Mouse (Mus musculus): ENCODE data around the gene Apon.
A peak's percentile ranks its signal among the peaks of the same experiment; 100 is the strongest.
"Not testable (repeated sequence)": the region's sequence is repeated elsewhere in the genome, so short reads cannot be mapped to it uniquely, and the experiment has no call there.

Apon gene

DNA sequence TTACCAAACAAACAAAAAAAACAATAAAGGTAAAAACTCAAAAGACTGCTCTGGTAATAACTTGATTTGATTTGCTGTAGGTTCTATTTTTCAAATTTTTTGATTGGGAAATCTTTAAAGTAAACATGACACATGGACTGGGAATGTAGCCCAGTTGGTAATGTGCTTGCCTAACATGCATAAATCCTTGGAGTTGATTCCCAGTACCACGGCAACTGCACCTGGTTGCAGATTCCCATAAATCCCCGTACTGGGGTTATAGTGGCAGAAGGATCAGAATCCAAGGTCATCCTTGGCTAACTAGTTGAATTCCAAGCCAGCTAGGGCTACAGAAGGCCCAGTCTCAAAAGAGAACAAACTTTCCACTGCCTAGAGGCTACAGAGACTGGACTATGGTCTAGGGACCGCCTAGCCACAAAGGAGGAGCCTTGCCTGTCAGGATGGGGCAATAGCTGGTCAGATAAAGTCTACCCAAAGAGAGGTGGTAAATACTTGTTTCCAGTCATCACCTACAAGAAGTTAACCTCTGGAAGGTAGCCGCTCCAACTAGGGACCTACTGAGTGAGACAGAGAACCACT is at the start of gene Apon:
Gene Apon (plus strand): TSS at position 420 of the 579 bp plus-strand sequence.
- no peak for DNase-seq (ENCODE audit: extremely low spot score, low read depth, low spot score)

DNA sequence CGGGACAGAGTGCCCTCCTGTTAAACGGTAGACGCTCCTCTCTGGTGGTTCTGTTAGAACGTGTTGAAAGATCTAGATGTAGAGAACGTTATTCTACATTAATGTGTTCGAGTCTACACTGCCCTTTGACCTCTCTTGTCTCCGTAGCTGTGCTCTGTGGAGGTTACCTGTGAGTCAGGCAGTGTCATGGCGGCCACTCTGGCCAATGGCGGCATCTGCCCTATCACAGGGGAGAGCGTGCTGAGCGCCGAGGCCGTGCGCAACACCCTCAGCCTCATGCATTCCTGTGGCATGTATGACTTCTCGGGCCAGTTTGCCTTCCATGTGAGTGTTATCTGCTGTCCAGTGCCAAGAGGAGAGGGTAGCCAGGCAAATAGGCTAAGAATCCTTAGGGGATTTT is 49.0 kb upstream of the Apon start:
- DNase-seq (ENCODE audit: extremely low spot score, low read depth, low spot score): no peak

DNA sequence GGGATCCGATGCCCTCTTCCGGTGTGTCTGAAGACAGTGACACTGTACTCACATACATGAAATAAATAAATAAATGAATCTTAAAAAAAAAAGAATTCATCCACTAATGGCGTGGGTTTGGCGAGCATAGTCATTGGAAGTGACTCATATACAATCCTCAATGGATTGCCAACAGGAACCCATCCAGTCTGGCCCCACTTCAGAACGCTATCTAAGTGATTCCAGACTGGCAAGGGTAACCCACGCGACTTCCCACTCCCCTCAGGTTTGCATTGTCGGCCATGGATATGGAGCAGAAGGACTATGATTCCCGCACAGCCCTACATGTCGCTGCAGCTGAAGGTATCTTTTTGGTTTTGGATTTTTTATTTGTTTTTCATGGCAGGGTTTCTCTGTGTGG is 45.6 kb upstream of the Apon start:
- no peak for DNase-seq (ENCODE audit: extremely low spot score, low read depth, low spot score)

DNA sequence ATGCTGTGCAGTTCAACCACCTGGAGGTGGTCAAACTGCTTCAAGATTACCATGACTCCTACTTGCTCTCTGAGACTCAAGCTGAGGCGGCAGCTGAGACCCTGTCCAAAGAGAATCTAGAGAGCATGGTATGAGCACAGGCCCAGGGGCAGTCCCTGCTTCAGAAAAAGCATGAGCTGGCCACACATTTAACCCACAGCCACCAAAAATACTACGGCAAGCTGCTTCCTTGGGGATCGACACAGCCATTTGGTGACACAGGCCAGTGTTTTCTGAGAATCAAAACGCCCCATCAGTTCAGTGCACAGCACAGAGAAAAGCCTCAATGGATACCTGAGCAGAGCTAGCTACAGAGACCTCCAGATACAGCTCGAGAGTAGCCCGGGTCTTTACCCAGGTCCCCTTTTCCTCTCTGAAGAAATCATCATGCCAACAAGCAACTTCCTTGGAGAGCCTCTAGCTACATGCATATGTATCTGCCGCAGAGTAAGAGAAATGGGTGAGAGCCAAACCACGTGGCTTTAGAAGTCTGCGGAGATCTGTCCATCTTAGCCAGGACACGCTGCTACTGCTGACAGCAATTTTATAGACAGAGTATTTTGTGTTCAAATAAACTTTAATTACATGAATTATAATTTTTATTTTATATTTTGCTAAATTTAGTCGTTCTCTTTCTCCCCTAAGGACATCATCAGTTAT is 44.4 kb upstream of the Apon start:
- no peak for DNase-seq (ENCODE audit: extremely low spot score, low read depth, low spot score)

DNA sequence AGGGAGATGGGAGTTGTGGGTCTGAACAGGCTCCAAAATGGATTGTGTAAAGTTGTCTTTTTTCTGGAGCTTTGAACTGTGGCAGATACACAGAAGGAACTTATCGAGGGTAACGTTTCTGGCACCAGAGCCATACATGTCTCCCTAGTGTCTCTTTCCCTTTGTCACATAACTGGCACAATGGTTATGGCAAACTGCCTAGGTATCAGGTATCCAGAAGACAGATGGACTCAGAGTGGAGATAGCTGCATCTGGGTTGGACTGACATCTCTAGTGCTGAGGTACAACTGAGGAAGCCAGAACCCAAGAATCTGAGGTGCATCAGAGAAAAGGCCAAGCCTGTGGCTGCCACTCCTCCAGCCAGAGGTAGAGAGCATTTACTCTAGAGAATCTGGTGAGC is 43.8 kb upstream of the Apon start:
- DNase-seq (ENCODE audit: extremely low spot score, low read depth, low spot score): no peak

DNA sequence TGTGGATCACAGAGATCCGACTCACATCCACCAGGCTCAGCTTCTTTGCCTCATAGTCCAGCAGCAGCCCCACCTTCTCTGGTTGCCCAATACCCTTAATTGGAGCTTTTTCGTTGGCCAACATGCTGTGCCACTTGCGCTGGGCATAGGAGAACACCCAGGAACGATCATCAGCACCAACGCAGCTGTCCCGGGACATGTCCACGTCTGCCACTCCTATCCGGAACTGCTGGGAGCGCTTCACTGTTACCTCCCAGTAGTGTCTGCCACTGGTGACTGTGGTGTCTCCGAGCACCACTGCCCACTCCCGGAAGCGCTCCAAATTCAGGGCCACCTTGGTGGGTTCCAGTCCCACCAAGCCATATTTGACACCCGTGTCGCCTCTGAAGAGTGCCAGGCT is 42.9 kb upstream of the Apon start:
- no peak for DNase-seq (ENCODE audit: extremely low spot score, low read depth, low spot score)

DNA sequence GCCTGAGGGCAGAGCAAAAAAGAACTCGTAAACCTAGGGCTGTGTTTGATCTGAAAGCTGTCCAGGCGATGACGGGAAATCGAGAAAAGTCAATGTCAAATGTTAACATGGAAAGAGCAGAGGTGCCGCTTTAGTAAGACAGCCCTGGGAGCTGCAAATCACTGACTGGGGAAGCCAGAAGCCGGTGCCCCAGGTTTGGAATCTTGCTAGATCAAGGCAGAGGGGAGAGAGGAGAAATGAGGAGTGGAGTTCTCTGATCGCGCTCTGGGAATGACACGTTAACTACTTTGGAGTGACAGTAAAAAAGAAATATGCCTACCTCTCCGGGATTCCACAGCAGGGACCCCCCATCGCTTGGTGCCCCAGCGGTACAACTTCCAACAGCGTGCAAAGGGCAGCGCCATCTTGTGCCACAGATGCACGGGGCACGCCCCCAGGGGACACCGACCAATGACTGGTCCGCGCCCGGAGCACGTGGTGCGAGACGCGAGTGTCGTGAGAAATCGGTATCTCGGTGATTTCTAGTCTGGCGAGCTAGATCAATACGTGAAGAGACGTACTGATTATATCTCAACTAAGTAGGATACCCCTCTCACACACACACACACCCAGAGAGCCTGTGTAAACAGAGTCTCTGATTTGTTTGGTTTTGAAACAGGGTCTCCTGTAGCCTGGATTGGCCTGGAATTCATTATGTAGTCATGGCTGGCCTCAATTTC is 42.3 kb upstream of the Apon start, which contains the start of gene Spryd4:
Gene Spryd4 (minus strand): TSS at position 418 of the 719 bp plus-strand sequence.
- DNase-seq (ENCODE audit: extremely low spot score, low read depth, low spot score): peak; percentile 84

DNA sequence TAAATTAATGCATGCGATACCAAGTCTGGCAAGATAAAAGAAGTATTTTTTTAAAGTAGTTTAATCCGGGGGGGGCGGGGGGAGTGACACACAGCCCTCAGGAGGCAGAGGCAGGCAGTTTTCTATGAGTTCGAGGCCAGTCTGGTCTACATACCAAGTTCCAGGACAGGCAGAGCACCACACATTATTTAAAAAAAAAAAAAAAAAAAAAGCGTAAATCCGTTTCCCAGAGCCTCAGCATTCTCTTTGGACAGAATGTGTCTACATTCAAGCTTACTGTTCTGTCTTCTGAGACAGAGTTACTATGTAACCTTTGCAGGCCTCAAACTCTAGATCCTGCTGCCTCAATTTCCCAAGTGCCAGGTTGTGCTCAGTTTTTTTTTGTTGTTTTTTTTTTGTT is 41.7 kb upstream of the Apon start:
- DNase-seq (ENCODE audit: extremely low spot score, low read depth, low spot score): no peak

DNA sequence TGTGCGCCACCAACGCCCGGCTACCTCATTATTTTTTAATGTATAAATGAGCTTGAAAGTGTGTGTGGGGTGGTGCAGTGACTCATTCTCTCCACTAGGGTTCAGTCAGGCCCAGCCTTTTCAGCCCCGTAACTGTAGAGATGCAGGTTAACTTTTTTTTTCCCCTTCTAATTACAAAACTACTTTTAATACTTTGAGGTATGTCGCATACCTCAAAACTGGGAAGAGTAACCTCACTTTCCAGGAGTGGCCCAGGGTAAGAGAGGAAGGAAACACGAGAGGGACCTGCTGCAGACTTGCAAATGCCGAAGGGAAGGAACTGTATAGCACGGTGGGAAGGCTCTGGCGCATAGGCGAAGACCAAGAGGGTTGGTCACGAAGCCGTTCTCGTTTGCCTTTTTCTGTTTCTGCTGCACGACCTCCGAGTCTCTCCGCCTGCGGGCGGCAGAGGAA is 41.0 kb upstream of the Apon start:
- peak; percentile 84 for DNase-seq (ENCODE audit: extremely low spot score, low read depth, low spot score)

DNA sequence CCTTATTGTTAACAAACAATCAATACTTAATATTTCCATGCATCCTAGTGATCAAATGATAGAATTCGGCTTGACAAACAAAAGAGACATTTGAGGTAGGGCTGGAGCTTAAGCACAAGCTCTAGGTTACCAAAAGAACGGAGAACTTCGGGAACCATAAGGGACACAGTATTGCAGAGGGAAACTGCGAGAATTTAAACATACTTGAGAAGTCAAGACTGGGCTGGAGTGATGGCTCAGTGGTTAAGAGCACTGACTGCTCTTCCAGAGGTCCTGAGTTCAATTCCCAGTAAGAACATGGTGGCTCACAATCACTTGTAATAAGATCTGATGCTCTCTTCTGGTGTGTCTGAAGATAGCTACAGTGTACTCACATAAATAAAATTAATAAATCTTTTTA is 39.8 kb upstream of the Apon start:
- DNase-seq (ENCODE audit: extremely low spot score, low read depth, low spot score): not testable (repeated sequence)

DNA sequence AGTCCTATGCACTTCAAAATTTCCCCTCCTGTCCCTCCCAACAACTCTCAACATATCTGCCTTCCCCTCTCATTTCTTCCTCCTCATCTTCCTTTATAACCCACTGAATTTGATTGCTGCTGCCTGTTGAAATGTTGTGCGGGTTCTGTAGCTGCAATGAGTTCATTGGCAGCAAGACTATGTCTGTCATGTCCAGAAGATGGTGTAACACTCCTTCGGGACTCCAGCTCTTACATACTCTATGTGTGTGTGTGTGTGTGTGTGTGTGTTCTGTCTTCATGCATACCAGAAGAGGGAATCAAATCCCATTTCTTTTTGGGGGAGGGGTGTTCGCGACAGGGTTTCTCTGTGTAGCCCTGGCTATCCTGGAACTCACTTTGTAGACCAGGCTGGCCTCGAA is 38.9 kb upstream of the Apon start:
- no peak for DNase-seq (ENCODE audit: extremely low spot score, low read depth, low spot score)

DNA sequence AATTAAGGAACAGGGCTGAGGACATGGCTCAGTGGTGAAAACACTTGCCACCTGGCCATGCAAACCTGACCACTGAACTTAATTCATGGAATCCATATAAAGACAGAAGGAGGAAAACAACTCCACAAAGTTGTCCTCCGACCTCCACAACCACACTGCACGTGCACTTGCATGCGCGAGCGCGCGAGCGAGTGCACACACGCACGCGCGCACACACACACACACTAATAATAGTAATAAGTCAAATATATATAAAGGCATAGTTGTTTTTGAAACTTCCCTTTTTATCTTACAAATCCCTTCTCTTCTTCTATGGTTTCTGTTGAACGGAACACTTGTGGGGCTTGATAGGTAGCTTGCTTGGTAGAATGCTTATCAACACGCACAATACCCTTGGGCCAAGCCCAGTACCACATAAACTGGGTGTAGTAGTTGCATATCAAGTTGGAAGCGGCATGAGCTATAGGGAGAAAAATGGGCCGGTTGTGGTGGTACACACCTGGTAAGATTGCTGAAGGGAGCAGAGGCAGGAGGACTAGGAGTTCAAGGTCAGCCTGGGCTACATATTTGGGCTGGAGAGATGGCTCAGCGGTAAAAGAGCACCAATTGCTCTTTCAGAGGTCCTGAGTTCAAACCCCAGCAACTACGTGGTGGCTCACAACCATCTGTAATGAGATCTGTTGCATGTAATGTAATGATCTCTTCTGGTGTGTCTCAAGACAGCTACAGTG is 35.3 kb upstream of the Apon start:
- no peak for DNase-seq (ENCODE audit: extremely low spot score, low read depth, low spot score)

DNA sequence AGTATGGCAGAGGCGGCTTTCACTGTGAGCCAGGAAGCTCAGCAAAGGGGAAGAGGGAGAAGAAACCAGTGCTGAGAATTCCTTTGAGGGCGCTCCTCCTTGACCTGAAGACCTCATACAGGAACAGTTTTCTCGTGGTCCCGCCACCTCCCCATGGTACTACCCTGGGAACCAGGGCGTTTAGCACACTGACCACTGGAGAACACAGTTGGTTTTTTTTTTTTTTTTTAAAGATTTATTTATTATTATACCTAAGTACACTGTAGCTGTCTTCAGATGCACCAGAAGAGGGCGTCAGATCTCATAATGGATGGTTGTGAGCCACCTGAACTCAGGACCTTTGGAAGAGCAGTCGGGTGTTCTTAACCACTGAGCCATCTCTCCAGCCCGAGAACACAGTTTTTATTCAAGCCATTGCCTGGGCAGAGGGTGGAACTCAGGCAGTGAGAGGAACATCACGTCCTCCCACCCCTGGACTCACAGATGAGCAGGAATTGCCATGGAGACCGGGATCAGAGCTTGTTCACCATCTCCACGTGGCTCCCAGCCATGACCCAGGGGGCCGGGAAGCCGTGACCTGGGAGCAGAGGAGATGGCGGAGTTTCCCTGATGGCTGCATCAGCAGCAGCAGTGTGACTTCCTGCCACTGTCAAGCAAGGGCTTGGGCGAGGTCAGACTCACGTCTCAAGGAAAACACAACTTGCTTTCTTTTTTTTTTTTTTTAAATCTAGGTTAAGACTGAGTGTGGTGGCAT is 32.2 kb upstream of the Apon start:
- no peak for DNase-seq (ENCODE audit: extremely low spot score, low read depth, low spot score)

DNA sequence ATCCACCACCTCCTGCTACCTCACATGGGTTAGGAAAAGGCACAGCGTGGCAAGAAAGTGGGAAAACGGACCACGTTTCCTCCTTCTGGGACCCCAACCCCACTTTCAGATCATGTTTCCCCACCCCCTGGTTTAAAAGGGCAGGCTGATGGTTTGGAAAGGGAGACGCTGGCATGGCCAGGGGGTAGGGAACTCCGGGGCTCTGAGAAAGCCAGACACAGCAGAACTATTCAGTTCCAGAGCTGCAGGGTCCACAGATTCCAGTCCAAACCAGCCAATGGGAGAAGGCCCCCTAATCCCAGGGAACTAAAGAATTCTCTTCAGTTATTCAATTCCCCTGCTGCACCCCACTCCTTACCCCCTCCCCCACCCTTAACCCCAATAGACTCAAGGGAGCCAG is 28.8 kb upstream of the Apon start:
- no peak for DNase-seq (ENCODE audit: extremely low spot score, low read depth, low spot score)

DNA sequence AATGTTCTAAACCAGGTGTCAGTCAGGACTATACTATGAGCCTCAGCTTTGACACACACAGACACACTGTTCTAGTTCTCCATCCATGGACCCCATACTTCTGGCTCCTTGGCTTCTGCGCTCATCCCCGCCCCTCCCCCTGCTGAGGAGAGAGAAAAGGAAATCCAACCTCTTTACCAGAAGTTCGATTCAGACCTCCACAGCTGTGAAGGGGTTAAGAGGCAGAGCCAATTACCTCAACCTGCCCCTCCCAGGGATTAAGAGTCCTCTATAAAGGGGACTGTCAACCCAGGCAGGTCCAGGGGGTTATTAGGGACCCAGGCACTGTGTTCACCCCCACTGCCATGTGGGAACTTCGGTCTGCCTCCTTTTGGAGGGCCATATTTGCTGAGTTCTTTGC is 28.4 kb upstream of the Apon start, which contains the start of gene Mip:
Gene Mip (plus strand): TSS at position 301 of the 400 bp plus-strand sequence.
- no peak for DNase-seq (ENCODE audit: extremely low spot score, low read depth, low spot score)

DNA sequence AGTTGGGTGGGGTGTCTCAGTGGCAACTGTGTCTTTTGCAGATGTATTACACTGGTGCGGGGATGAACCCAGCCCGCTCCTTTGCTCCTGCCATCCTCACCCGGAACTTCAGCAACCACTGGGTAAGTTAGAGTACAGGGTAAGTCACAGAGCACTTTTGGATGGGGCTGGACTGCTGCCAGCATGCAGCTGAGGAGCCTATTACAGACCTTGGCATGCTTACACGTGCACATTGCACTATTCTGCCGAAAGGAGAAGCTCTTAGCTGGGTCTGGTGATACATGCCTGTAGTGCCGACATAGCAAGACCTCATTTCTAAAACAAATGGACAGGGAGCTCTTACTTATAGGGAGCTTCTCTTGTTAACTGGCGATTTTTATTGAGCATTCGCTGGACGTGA is 26.3 kb upstream of the Apon start:
- DNase-seq (ENCODE audit: extremely low spot score, low read depth, low spot score): no peak

DNA sequence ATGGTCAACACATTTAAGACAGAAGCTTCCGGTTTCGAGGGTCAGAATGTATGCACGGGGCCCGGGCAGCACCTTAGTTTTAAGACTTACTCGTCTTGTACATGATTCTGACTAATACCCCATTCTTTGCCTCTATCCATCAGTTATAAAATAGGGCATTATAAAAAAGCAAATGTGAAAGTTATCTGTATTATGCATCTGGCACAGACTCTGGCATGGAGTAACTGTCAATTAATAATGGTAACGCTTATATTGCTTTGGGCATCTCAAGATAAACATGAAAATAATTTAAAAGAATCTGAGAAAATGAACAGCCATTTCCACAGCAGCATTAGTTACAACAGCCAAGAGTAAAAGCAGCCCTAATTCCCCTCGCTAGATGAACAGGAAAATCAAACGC is 25.9 kb upstream of the Apon start:
- DNase-seq (ENCODE audit: extremely low spot score, low read depth, low spot score): no peak

DNA sequence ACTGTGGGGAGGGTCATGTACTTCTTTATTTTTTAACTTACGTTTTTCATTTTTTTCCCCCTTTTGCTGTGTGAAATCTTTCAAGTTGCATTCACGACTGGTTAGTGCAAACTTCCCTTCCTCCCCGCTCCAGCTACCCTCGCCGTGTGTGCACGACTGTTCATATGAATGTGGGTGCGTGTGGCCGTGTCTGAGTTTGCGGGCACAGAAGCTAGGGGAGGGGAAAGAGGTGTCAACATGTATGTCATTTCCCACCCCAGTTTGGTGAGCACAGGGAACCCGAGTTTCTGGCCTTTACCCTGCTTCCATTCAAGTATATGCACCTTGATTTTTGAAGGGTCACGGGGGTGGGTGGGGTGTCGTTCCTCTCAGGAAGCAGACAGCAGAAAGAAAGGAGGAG is 23.3 kb upstream of the Apon start:
- no peak for DNase-seq (ENCODE audit: extremely low spot score, low read depth, low spot score)

DNA sequence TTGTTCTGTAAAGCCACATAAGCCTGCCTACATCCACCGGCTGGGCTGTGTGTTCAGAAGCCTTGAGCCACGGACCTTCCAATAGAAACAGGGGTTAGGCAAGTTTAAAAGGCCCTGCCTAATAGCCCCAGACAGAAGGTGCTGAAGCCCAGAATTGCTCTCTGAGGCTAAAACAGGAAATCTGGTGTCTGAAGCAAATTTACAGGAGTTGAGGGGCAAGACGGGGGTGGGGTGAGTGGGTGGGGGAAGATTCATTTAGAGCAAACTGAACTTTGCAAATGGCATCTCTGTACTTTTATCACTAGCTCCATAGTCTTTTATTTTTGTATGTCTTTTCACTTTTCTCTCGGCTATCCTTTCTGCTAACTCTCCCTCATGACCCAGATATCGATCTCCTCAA is 22.8 kb upstream of the Apon start:
- no peak for DNase-seq (ENCODE audit: extremely low spot score, low read depth, low spot score)

DNA sequence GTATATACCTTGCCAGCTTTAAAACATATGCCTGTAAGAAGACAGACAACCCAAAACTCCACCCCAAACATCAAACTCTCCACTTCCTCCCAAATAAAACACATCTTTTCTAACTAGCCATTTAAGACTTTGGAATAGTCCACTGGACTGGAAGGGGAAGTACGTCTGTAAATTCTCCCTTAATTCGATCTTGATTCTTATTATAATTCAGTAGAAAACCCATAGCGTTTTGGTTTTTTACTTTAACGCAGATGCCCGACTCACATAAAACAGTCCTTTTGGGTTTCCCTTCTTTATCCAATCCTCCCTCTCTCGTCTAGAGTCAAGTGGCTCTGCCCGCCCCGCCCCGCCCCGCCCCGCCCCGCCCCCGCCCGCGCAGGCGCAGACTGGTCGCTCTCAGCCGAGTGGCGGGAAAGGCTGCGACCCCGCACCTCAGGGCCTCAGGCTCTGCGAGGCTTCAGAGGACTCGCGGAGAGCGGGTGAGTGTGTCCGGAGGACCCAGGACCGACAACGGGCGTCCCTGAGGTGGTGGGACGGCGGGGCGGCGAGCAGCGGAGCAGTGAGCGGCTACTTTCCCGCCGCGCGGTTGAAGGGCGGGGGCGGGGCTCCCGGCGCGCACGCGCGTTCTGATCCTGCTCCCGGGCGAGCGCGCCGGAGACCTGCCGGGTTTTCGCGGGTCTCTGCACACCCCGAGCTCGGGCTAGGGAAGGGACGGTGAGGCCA is 22.0 kb upstream of the Apon start, which contains the start of gene Timeless:
Gene Timeless (plus strand): TSS at position 369 of the 723 bp plus-strand sequence.
- peak; percentile 89 for DNase-seq (ENCODE audit: extremely low spot score, low read depth, low spot score)
